Mouse (Mus musculus) midbrain, embryonic 11.5 days (tissue): ENCODE data around the gene Kdelr1. TPM values are rescaled to one million over a fixed set of nuclear protein-coding genes. Genes with fewer than 3 reads are reported as not detected.

ENCODE experiments used
- ATAC-seq: fragments of 200-750 bp; cut with Nextera tagmentation; 2 replicates; pipeline ENCODE4 v1.8.0; 2017; ENCODE audit warnings: moderate TSS enrichment, moderate library complexity; ENCODE audit not compliant: low FRiP score
- DNase-seq: peaks from one replicate; pipeline ENCODE4 v3.0.0; 2015; ENCODE audit warnings: low spot score; ENCODE audit errors: missing footprints
- H3K27ac ChIP-seq: fragments of 300-500 bp; sonication (generic); 2 replicates; pipeline ENCODE4 v1.5.1; 2014; ENCODE audit warnings: low read depth, low read length
- H3K27me3 ChIP-seq: fragments of 300-500 bp; sonication (generic); 2 replicates; pipeline ENCODE4 v1.6.1; 2014; ENCODE audit warnings: mild to moderate bottlenecking, low read length, moderate library complexity, mixed read lengths; ENCODE audit not compliant: control insufficient read depth, insufficient read depth
- H3K36me3 ChIP-seq: fragments of 300-500 bp; sonication (generic); 2 replicates; pipeline ENCODE4 v1.6.1; 2014; ENCODE audit warnings: mild to moderate bottlenecking, low read length, moderate library complexity, mixed read lengths; ENCODE audit not compliant: control insufficient read depth, insufficient read depth
- H3K4me1 ChIP-seq: fragments of 300-500 bp; sonication (generic); 2 replicates; pipeline ENCODE4 v1.6.1; 2014; ENCODE audit warnings: low read length; ENCODE audit not compliant: control insufficient read depth, insufficient read depth
- H3K4me2 ChIP-seq: fragments of 300-500 bp; sonication (generic); 2 replicates; pipeline ENCODE4 v1.6.1; 2014; ENCODE audit warnings: mild to moderate bottlenecking, moderate library complexity
- H3K4me3 ChIP-seq: fragments of 300-500 bp; sonication (generic); 2 replicates; pipeline ENCODE4 v1.5.1; 2014; ENCODE audit warnings: low read depth, low read length
- H3K9ac ChIP-seq: fragments of 300-500 bp; sonication (generic); 2 replicates; pipeline ENCODE4 v1.6.1; 2014; ENCODE audit warnings: low read length
- H3K9me3 ChIP-seq: fragments of 300-500 bp; sonication (generic); 2 replicates; pipeline ENCODE4 v1.6.1; 2016; ENCODE audit warnings: low read length; ENCODE audit not compliant: control insufficient read depth
- WGBS: fragments of 180-500 bp; shearing (Covaris S2); extraction: QIAGEN DNeasy Blood & Tissue Kit; methylation state at CpG from one replicate; pipeline ENCODE4 v1.1.7; 2014; 5-methylcytosine and 5-hydroxymethylcytosine counted together
- polyA plus RNA-seq: library from polyadenylated mRNA; unstranded; fragments of >200 nt; fragmentation: Nextera tagmentation; extraction: Ambion mirVana; gene quantifications from 2 replicates; pipeline ENCODE4 v1.2.1, GENCODE M21; 2014

The Kdelr1 gene
- polyA plus RNA-seq, 1 experiment from 2014 or later, result 76.7 TPM

- no peak overlapping the region for H3K4me3 ChIP-seq
- ATAC-seq (no peak), DNase-seq (no peak)
- WGBS, result 83% methylated on average over 12 of the region's 12 CpGs
- no peaks in the 10 kb centered on the region for H3K27me3 ChIP-seq
- H3K9ac ChIP-seq, result no peak overlapping the region
- peaks cover 5% of the 10 kb centered on the region; the same call in 1 of the 2 replicates for H3K4me1 ChIP-seq
- no peak overlapping the region for H3K27ac ChIP-seq
- H3K9me3 ChIP-seq, result no peaks in the 10 kb centered on the region
- no peaks in the 10 kb centered on the region for H3K36me3 ChIP-seq
- no peak overlapping the region for H3K4me2 ChIP-seq
Measured at GRCm38 (mm10) chr7:45902481-45903002, 30.0 kb downstream of the Kdelr1 start.

- Histone ChIP-seq H3K36me3 (peaks cover 8% of the 10 kb centered on the region), H3K27ac (no peak overlapping the region), H3K4me2 (no peak overlapping the region), H3K27me3 (no peaks in the 10 kb centered on the region), H3K9ac (no peak overlapping the region), H3K9me3 (no peaks in the 10 kb centered on the region), H3K4me1 (no peaks in the 10 kb centered on the region), H3K4me3 (no peak overlapping the region)
- ATAC-seq (no peak), DNase-seq (no peak)
- WGBS, result 86% methylated on average over 9 of the region's 9 CpGs
Measured at GRCm38 (mm10) chr7:45906622-45907021, 34.0 kb downstream of the Kdelr1 start.

GRCm38 (mm10) chr7:45908384-45908783 lies 35.8 kb downstream of the Kdelr1 start:
- no peak overlapping the region for H3K9ac ChIP-seq
- H3K9me3 ChIP-seq, result no peaks in the 10 kb centered on the region
- DNase-seq (no peak), ATAC-seq (no peak)
- no peaks in the 10 kb centered on the region for H3K4me1 ChIP-seq
- no peaks in the 10 kb centered on the region for H3K27me3 ChIP-seq
- H3K36me3 ChIP-seq, result peaks cover 8% of the 10 kb centered on the region
- no peak overlapping the region for H3K4me2 ChIP-seq
- H3K4me3 ChIP-seq, result no peak overlapping the region
- H3K27ac ChIP-seq, result no peak overlapping the region

GRCm38 (mm10) chr7:45909145-45909544 lies 36.6 kb downstream of the Kdelr1 start:
- peaks cover 8% of the 10 kb centered on the region for H3K36me3 ChIP-seq
- DNase-seq, result no peak

GRCm38 (mm10) chr7:45914067-45914466 lies 41.5 kb downstream of the Kdelr1 start:
- WGBS, result 90% methylated on average over 6 of the region's 6 CpGs
- no peaks in the 10 kb centered on the region for H3K27me3 ChIP-seq
- ATAC-seq, result no peak
- peaks cover 13% of the 10 kb centered on the region for H3K4me1 ChIP-seq
- no peak overlapping the region for H3K4me3 ChIP-seq
- DNase-seq, result no peak
- H3K36me3 ChIP-seq, result peaks cover 8% of the 10 kb centered on the region
- no peak overlapping the region for H3K9ac ChIP-seq
- no peak overlapping the region for H3K27ac ChIP-seq
- no peaks in the 10 kb centered on the region for H3K9me3 ChIP-seq
- no peak overlapping the region for H3K4me2 ChIP-seq

More at GRCm38 (mm10) chr7:45909145-45909544, 36.6 kb downstream of the Kdelr1 start:
- no peaks in the 10 kb centered on the region for H3K27me3 ChIP-seq
- no peak for ATAC-seq
- no peak overlapping the region for H3K27ac ChIP-seq
- H3K4me2 ChIP-seq, result no peak overlapping the region
- no peaks in the 10 kb centered on the region for H3K9me3 ChIP-seq
- H3K4me1 ChIP-seq, result no peaks in the 10 kb centered on the region
- WGBS, result 93% methylated on average over 16 of the region's 16 CpGs
- H3K4me3 ChIP-seq, result no peak overlapping the region
- H3K9ac ChIP-seq, result no peak overlapping the region

- WGBS, result 88% methylated on average over 5 of the region's 5 CpGs
- peaks cover 13% of the 10 kb centered on the region for H3K4me1 ChIP-seq
- H3K4me3 ChIP-seq, result no peak overlapping the region
- DNase-seq (no peak), ATAC-seq (no peak)
- no peak overlapping the region for H3K27ac ChIP-seq
- H3K27me3 ChIP-seq, result no peaks in the 10 kb centered on the region
- H3K4me2 ChIP-seq, result no peak overlapping the region
- H3K9ac ChIP-seq, result no peak overlapping the region
- peaks cover 2% of the 10 kb centered on the region; the same call in 1 of the 2 replicates for H3K36me3 ChIP-seq
- H3K9me3 ChIP-seq, result no peaks in the 10 kb centered on the region
Measured at GRCm38 (mm10) chr7:45915011-45915410, 42.4 kb downstream of the Kdelr1 start.

GRCm38 (mm10) chr7:45916056-45917003 lies 43.8 kb downstream of the Kdelr1 start:
- Histone ChIP-seq H3K27ac (no peak overlapping the region), H3K4me3 (peak overlapping the region; percentile 1; the same call in 1 of the 2 replicates), H3K27me3 (no peaks in the 10 kb centered on the region), H3K9me3 (no peaks in the 10 kb centered on the region), H3K4me2 (peak overlapping the region; percentile 26), H3K4me1 (peaks cover 13% of the 10 kb centered on the region), H3K9ac (peak overlapping the region; percentile 49), H3K36me3 (no peaks in the 10 kb centered on the region)
- ATAC-seq (peak; percentile 76), DNase-seq (peak; percentile 90)
- 42% methylated on average over 26 of the region's 26 CpGs for WGBS

- H3K27me3 ChIP-seq, result no peaks in the 10 kb centered on the region
- no peak for DNase-seq
- peak overlapping the region; percentile 26 for H3K4me2 ChIP-seq
- H3K4me3 ChIP-seq, result peak overlapping the region; percentile 1; the same call in 1 of the 2 replicates
- H3K27ac ChIP-seq, result no peak overlapping the region
- 44% methylated on average over 13 of the region's 13 CpGs for WGBS
- ATAC-seq, result 0 out of 2 replicates have a peak, but pooled peaks have one; percentile 5
- no peaks in the 10 kb centered on the region for H3K36me3 ChIP-seq
- H3K4me1 ChIP-seq, result peaks cover 13% of the 10 kb centered on the region
- H3K9me3 ChIP-seq, result no peaks in the 10 kb centered on the region
- H3K9ac ChIP-seq, result peak overlapping the region; percentile 49
Measured at GRCm38 (mm10) chr7:45917004-45917704, 44.6 kb downstream of the Kdelr1 start.
